Mouse (Mus musculus) testis, adult 2 months (tissue): ENCODE results near the gene Gm20695.

ENCODE experiments used
- CTCF ChIP-seq: fragments of 200-500 bp; IDR thresholded peaks from 2 replicates; pipeline ENCODE4 v1.5.1; 2012; ENCODE audit warnings: low read depth, mild to moderate bottlenecking, inconsistent platforms, low read length, moderate library complexity; ENCODE audit not compliant: control insufficient read depth, insufficient read depth, insufficient replicate concordance
- POLR2A ChIP-seq: fragments of 200-500 bp; IDR thresholded peaks from 2 replicates; pipeline ENCODE4 v1.6.1; 2012; ENCODE audit warnings: low read depth, mild to moderate bottlenecking, inconsistent platforms, low read length, moderate library complexity; ENCODE audit not compliant: control insufficient read depth

DNA sequence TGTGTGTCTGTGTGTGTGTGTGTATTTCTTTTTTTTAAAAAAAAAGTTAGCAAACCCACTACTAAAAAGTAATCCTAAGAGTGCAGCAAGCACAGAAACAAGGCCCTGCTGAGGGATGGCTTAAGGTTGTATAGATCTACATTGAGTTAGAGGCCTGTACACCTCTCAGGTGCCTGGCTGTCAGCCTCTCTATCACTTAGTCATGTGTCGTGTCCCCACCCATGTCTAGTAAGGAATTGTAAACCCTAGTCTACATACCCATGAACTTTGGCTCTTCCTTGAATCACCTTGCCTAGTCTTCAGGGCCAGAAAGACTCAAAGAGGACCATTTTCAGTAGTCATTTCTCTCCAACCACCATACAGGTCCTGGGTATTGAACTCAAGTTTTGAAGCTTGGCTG is 12.1 kb downstream of the Gm20695 start:
- no peak for TF ChIP-seq POLR2A
- TF ChIP-seq CTCF = no peak
